Mouse (Mus musculus) limb, embryonic 11.5 days (tissue): ENCODE results near the gene Gm4756. TPM values are rescaled to one million over a fixed set of nuclear protein-coding genes. Genes with fewer than 3 reads are reported as not detected.

Experiments used
- polyA plus RNA-seq: library from polyadenylated mRNA; unstranded; fragments of >200 nt; fragmentation: Nextera tagmentation; extraction: Ambion mirVana; gene quantifications from 2 replicates; pipeline ENCODE4 v1.2.1, GENCODE M21; 2014

Gm4756 gene
- polyA plus RNA-seq, 1 experiment from 2014 or later: not detected

Other genes with a start within 250 kb of the Gm4756 start
- 8.4 and 9.3 TPM in 2 replicates for gene Rtn1, start 240.6 kb downstream of the Gm4756 start, polyA plus RNA-seq
- gene Lrrc9, start 207.8 kb downstream of the Gm4756 start, polyA plus RNA-seq: 0.85 and 0.87 TPM in 2 replicates
- gene Pcnx4, start 113.3 kb downstream of the Gm4756 start, polyA plus RNA-seq: 13.0 and 15.2 TPM in 2 replicates
- gene Dhrs7, start 15.2 kb upstream of the Gm4756 start, polyA plus RNA-seq: 3.7 and 5.6 TPM in 2 replicates
- 63.4 and 69.1 TPM in 2 replicates for gene Ppm1a, start 107.8 kb upstream of the Gm4756 start, polyA plus RNA-seq